Comparison of ENCODE assay signal across 23 mouse cellular contexts in genomic region chr11:54301994-54302393, GRCm38 (mm10). TPM values are rescaled to one million over a fixed set of nuclear protein-coding genes. Genes with fewer than 3 reads are reported as not detected.
DNase-seq lines count a peak whose midpoint lies in the region; ATAC-seq lines count a peak whose summit lies in the region.
"Had no signal": no experiment of that assay in that cellular context is flagged by ENCODE, and none has a peak within 500 bp of the region (broad histone marks: within the 10 kb centered on the region; RNA-seq: fewer than 3 reads in every experiment).

No protein-coding gene starts in this region.

- peak overlapping the region; percentile 59; the same call in 1 of the 2 replicates for H3K4me2 ChIP-seq in neural tube, embryonic 15.5 days
- H3K4me2 ChIP-seq in liver, embryonic 11.5 days: no peak overlapping the region
- H3K4me2 ChIP-seq: embryonic facial prominence, embryonic 12.5 days; heart, embryonic 15.5 days had no signal

- 92% methylated on average over 8 of the region's 8 CpGs for WGBS in neural tube, embryonic 15.5 days
- WGBS in liver, embryonic 11.5 days: 75% methylated on average over 8 of the region's 8 CpGs

- H3K27me3 ChIP-seq in neural tube, embryonic 15.5 days (replicated peaks): no peaks in the 10 kb centered on the region
- H3K27me3 ChIP-seq in liver, embryonic 11.5 days (replicated peaks; ENCODE audit: control insufficient read depth, insufficient read depth, low read length): peaks cover 40% of the 10 kb centered on the region
- H3K27me3 ChIP-seq: neural tube, embryonic 13.5 days had no signal

- no peak overlapping the region for H3K9ac ChIP-seq in neural tube, embryonic 15.5 days (replicated peaks)
- H3K9ac ChIP-seq in liver, embryonic 11.5 days (ENCODE audit: low read depth, low read length): no peak overlapping the region
- H3K9ac ChIP-seq: embryonic facial prominence, embryonic 12.5 days; heart, embryonic 15.5 days had no signal

- intact Hi-C loops in heart, postnatal 25 days (cut with DNase I): no loop called here

- no peak for ATAC-seq in neural tube, embryonic 15.5 days (ENCODE audit: low FRiP score)
- no peak for ATAC-seq in liver, embryonic 11.5 days (replicated peaks; ENCODE audit: low FRiP score)
- ATAC-seq: intestine, embryonic 16.5 days had no signal

- H3K4me1 ChIP-seq in neural tube, embryonic 15.5 days: peaks cover 44% of the 10 kb centered on the region
- 0 out of 2 replicates have a peak, but pooled peaks cover 6% of the 10 kb centered on the region for H3K4me1 ChIP-seq in liver, embryonic 11.5 days (replicated peaks; ENCODE audit: control insufficient read depth, insufficient read depth, low read length)
- H3K4me1 ChIP-seq: embryonic facial prominence, embryonic 12.5 days had no signal

- H3K4me3 ChIP-seq in neural tube, embryonic 15.5 days (replicated peaks): no peak overlapping the region
- H3K4me3 ChIP-seq in liver, embryonic 11.5 days (ENCODE audit: low read depth, low read length): no peak overlapping the region
- H3K4me3 ChIP-seq: embryonic facial prominence, embryonic 12.5 days; heart, embryonic 15.5 days; neural tube, embryonic 13.5 days had no signal

- H3K27ac ChIP-seq in neural tube, embryonic 15.5 days (replicated peaks): peak overlapping the region; percentile 90; the same call in 1 of the 2 replicates
- H3K27ac ChIP-seq in liver, embryonic 11.5 days (ENCODE audit: low read depth, low read length): no peak overlapping the region
- H3K27ac ChIP-seq: embryonic facial prominence, embryonic 12.5 days; heart, embryonic 15.5 days had no signal

- H3K36me3 ChIP-seq in neural tube, embryonic 15.5 days: no peaks in the 10 kb centered on the region
- H3K36me3 ChIP-seq in liver, embryonic 11.5 days (ENCODE audit: control insufficient read depth, insufficient read depth, low read length): no peaks in the 10 kb centered on the region
- H3K36me3 ChIP-seq: embryonic facial prominence, embryonic 12.5 days; heart, embryonic 15.5 days; neural tube, embryonic 13.5 days had no signal

- DNase-seq in frontal cortex, postnatal 36 days (ENCODE audit: low spot score in 2 of 2): peak; percentile 41 to 73
- no peak for DNase-seq in frontal cortex, postnatal 25 days (ENCODE audit: low spot score in 2 of 2)
- DNase-seq in neural tube, embryonic 10.5 days (ENCODE audit: extremely low spot score, low spot score): no peak
- DNase-seq in cerebellum, postnatal 25 days: peak; percentile 66 to 69
- no peak for DNase-seq in heart, postnatal 25 days (ENCODE audit: low spot score)
- DNase-seq in liver, embryonic 11.5 days (ENCODE audit: low spot score): no peak
- DNase-seq: B cell, adult 2 months; heart, adult 11 months; kidney, postnatal 25 days; liver; lung, adult 2 months; lung, postnatal 4 days; midbrain, embryonic 14.5 days; thymus, postnatal 4 days had no signal

- H3K9me3 ChIP-seq in neural tube, embryonic 15.5 days (replicated peaks): 0 out of 2 replicates have a peak, but pooled peaks cover 5% of the 10 kb centered on the region
- H3K9me3 ChIP-seq in liver, embryonic 11.5 days (ENCODE audit: control insufficient read depth, low read length): peaks cover 4% of the 10 kb centered on the region
- H3K9me3 ChIP-seq: embryonic facial prominence, embryonic 12.5 days; heart, embryonic 15.5 days had no signal

RNA-seq across cellular contexts. Expression of gene Acsl6, which starts 1.6 kb away (rescaled TPM):
- polyA plus RNA-seq in neural tube, embryonic 15.5 days (2015; fragmentation: Nextera tagmentation; extraction: Ambion mirVana): 40.1 and 47.3 TPM in 2 replicates
- total RNA-seq in heart, postnatal 25 days (2021): 1 to 10 TPM; 3.2 to 3.4 TPM
- 2.2 and 2.3 TPM in 2 replicates for polyA plus RNA-seq in liver, embryonic 11.5 days (2014; fragmentation: Nextera tagmentation; extraction: Ambion mirVana)

RNA-seq across cellular contexts. Expression of gene Il3, which starts 34.9 kb away (rescaled TPM):
- not detected in 2 replicates for polyA plus RNA-seq in neural tube, embryonic 15.5 days (2015; fragmentation: Nextera tagmentation; extraction: Ambion mirVana)
- total RNA-seq in heart, postnatal 25 days (2021): not detected
- not detected in 2 replicates for polyA plus RNA-seq in liver, embryonic 11.5 days (2014; fragmentation: Nextera tagmentation; extraction: Ambion mirVana)
- total RNA-seq: layer of hippocampus, postnatal 25 days had no signal
- polyA plus RNA-seq: embryonic facial prominence, embryonic 12.5 days; frontal cortex, adult 2 months; heart, embryonic 15.5 days; hindbrain, embryonic 11.5 days; intestine, embryonic 16.5 days; lung, adult 2 months; midbrain, embryonic 14.5 days; neural tube, embryonic 13.5 days; testis, adult 2 months had no signal

RNA-seq across cellular contexts. Expression of gene Csf2, which starts 52.5 kb away (rescaled TPM):
- not detected in 2 replicates for polyA plus RNA-seq in neural tube, embryonic 15.5 days (2015; fragmentation: Nextera tagmentation; extraction: Ambion mirVana)
- not detected for total RNA-seq in heart, postnatal 25 days (2021)
- not detected in 2 replicates for polyA plus RNA-seq in liver, embryonic 11.5 days (2014; fragmentation: Nextera tagmentation; extraction: Ambion mirVana)
- total RNA-seq: layer of hippocampus, postnatal 25 days had no signal
- polyA plus RNA-seq: embryonic facial prominence, embryonic 12.5 days; frontal cortex, adult 2 months; heart, embryonic 15.5 days; hindbrain, embryonic 11.5 days; midbrain, embryonic 14.5 days; neural tube, embryonic 13.5 days; testis, adult 2 months had no signal

Comparison
In these comparisons a context has a peak if more than half of its experiments do, and no peak if none do; other contexts are left out.
1. DNase-seq: peak in frontal cortex, postnatal 36 days (2 of 2) and cerebellum, postnatal 25 days (2 of 2); none in frontal cortex, postnatal 25 days (0 of 2), neural tube, embryonic 10.5 days (single experiment), heart, postnatal 25 days (single experiment) and liver, embryonic 11.5 days (single experiment).
2. RNA of gene Acsl6, which starts 1.6 kb away (polyA plus RNA-seq): 40.1 to 47.3 TPM in neural tube, embryonic 15.5 days; 2.2 to 2.3 TPM in liver, embryonic 11.5 days; every median in the first group is over 10 times any median in the second.